Mouse (Mus musculus) brain, embryonic 18.5 days (tissue): ENCODE measurements around the gene 1700029H14Rik.

Experiments used
- DNase-seq: peaks from one replicate; pipeline ENCODE4 v3.0.0-alpha.2; 2012; ENCODE audit warnings: low read depth, low spot score

Gene 1700029H14Rik

GRCm38 (mm10) chr8:13504894-13505674, 57.2 kb downstream of the 1700029H14Rik start:
- no peak for DNase-seq

- no peak for DNase-seq
These were observed 58.2 kb downstream of the 1700029H14Rik start for GRCm38 (mm10) chr8:13503936-13504606.

GRCm38 (mm10) chr8:13501221-13501620, 61.0 kb downstream of the 1700029H14Rik start:
- DNase-seq: no peak
